8 mouse cellular contexts compared by ENCODE assay signal in genomic region chrX:95711227-95712111, GRCm38 (mm10). TPM values are rescaled to one million over a fixed set of nuclear protein-coding genes. Genes with fewer than 3 reads are reported as not detected.
A peak's percentile ranks its signal among the peaks of the same experiment; 100 is the strongest.
DNase-seq lines count a peak whose midpoint lies in the region; ATAC-seq lines count a peak whose summit lies in the region.

Gene Zc3h12b (plus strand): TSS chrX:95711678.

- peak; percentile 39 to 49 for DNase-seq in adrenal gland, adult 18-20 months (ENCODE audit: low spot score in 2 of 2)
- peak; percentile 86 for DNase-seq in embryo, embryonic 10 days (ENCODE audit: low spot score)
- peak; percentile 66 for DNase-seq in gastrocnemius, postnatal 14 days
- peak; percentile 35 for DNase-seq in induced T-regulatory cell, adult 2 months (ENCODE audit: low read depth)
- DNase-seq in left cerebral cortex, adult 8-10 months (ENCODE audit: low spot score in 2 of 2): peak; percentile 50 to 61
- DNase-seq in right cerebral cortex, adult 2 months (ENCODE audit: low spot score in 2 of 2): peak; percentile 76 to 78
- DNase-seq in urinary bladder, postnatal 25 days (ENCODE audit: low spot score): peak; percentile 28

- peak; percentile 82 for ATAC-seq in megakaryocyte, adult 5-6 weeks (ENCODE audit: poor library complexity, severe bottlenecking)

- intact Hi-C loops in gastrocnemius, postnatal 14 days (cut with DNase I; ENCODE audit: low total_unique reads): no loop called here

RNA-seq across cellular contexts. Expression of gene Zc3h12b, which starts in this region (rescaled TPM):
- total RNA-seq in adrenal gland, adult 18-20 months (2021): 1 to 10 TPM; 2.3 to 3.6 TPM
- total RNA-seq in gastrocnemius, postnatal 14 days (2021): 1 to 10 TPM in 1 of 2 experiments, under 1 TPM in 1; 0.91 to 1.1 TPM
- 10 to 100 TPM; 29.9 to 36.3 (median 32.9) TPM for total RNA-seq in left cerebral cortex, adult 8-10 months (2022)
- 0.09 TPM in 1 of 2 replicates, not detected in the other for total RNA-seq in megakaryocyte, adult 5-6 weeks (2015)
- 0.26 TPM in 1 of 2 replicates, not detected in the other for total RNA-seq in megakaryocyte, adult 5-6 weeks (2017)

Comparison
In these comparisons a context has a peak if more than half of its experiments do, and no peak if none do; other contexts are left out.
1. Peak in every context shown above with its lines: DNase-seq and ATAC-seq.
2. RNA of gene Zc3h12b (total RNA-seq): 29.9 to 36.3 TPM in left cerebral cortex, adult 8-10 months; 2.3 to 3.6 TPM in adrenal gland, adult 18-20 months, 0.91 to 1.1 TPM in gastrocnemius, postnatal 14 days and 0.09 to 0.26 TPM in megakaryocyte, adult 5-6 weeks; every median in the first group is over 4 times any median in the second.
3. Peak in ATAC-seq in megakaryocyte, adult 5-6 weeks; RNA of the gene not detected or under 1 TPM.
4. DNase-seq: peak in every context shown above with its lines; median percentile 86 in embryo, embryonic 10 days; 77 in right cerebral cortex, adult 2 months; 66 in gastrocnemius, postnatal 14 days; 56 in left cerebral cortex, adult 8-10 months; 44 in adrenal gland, adult 18-20 months; 35 in induced T-regulatory cell, adult 2 months; 28 in urinary bladder, postnatal 25 days.